Mouse (Mus musculus) right cerebral cortex, adult 2 months (tissue): Measurements from ENCODE around the gene Tmem143.
A peak's percentile ranks its signal among the peaks of the same experiment; 100 is the strongest.
"Not testable (repeated sequence)": the region's sequence is repeated elsewhere in the genome, so short reads cannot be mapped to it uniquely, and the experiment has no call there.

Experiments used
- DNase-seq, 2 experiments: peaks; one replicate each; pipeline ENCODE4 v3.0.0; 2021 to 2022; ENCODE audit warnings: low spot score in 2 of 2

The Tmem143 gene

DNA sequence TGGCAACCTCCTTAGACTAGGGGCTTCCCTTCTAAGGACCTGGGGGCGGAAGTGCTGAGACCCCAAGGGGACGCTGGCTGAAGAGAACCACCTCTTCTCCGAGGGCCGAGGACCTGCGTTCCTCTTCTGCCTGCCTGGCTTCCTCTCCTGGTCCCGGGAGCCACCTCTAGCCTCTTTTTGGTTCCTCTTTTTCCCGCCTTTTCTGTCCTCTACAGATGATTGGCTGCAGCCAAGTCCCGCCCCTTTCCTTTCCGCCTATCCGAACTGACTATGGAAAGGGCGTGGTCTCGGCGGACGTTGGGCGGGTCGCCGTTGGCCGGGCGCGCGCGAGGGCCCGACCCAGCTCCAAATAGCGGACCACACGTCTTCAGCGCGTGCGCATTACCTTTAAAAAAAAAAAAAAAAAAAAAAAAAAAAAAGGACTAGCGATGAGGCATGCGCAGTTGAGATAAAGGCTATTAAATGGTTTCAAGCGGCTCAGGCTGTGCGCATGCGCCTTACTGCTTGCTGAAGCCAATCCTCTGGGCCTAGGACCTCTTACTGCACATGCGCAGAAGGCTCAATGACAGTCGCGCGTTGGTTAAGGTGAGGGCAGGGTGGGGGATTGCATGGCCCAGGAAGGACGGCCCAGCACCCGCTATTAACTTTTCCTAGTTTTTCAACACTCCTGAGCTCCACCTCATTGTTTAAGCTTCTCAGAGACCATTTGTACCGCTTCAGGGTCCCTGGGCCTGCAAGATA is at the start of gene Tmem143, which contains the start of gene Syngr4:
Tmem143 (plus strand) TSS at position 425 of the 741 bp plus-strand sequence.
Syngr4 (minus strand) TSS at position 198 of the 741 bp plus-strand sequence.
- DNase-seq: peak; percentile 96 to 97

DNA sequence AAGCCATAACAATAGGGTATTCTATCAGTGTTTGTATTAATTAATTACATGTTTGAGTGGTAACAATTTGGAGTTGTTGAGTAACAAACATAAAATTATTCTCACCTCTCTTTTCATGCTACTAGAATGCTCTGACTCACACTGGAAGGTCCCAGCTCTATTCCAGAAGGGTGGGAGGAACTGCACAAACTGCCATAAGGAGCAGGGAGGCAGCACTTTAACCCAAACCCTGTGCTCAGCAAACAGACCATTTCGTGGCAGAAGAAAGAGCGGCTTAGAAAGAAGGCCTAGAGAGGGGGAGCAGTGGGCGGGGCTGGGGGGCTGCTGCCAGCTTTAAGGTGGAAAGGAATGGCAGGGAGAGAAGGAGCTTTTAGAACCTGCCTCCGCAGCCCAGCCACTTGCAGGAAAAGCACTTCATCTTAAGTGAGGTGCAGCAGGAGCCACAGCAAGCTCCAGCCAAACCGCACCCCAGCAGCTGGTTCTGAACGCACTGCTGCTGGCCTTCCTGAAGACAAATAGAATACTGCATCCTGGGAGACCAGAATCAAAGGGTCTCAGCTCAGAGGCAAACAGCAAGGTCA is 48.2 kb upstream of the Tmem143 start:
- DNase-seq: no peak

DNA sequence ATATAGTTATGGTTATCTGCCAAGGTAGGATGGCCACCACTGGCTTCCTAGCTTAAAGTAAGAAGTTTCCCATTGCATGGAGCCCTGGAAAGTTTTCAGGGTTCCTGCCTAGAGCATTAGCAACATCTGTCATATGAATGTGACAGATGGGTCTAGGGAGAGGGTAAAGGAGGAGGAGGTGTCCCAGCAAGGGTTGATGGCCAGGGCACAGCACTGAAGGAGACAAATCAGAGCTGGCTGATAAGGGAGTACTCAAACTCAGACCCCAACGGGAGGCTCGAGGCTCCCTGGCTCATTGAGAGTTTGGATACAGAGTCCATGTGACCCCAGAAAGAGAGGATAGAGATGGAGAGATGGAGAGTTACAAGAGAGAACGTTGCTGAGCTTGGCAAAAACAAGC is 46.1 kb upstream of the Tmem143 start:
- DNase-seq: no peak

DNA sequence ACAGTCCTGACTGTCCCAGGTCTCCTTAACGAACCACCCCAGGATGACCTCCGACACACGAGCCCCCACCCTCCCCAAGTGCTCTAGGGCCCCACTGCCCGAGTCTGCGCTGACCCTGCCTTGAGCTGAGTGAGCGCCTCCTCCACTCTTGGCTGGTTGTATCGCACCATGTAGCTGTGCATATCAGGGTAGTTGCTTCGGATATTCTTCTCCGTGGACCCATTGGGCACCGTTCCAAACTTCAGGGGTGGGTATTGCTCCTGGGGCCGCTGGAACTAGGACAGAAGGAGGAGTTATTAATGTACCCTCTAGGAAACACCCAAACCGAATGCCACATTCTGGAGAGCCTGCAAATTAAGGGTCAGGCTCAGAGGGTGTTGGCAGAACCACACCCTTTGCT is 43.7 kb upstream of the Tmem143 start:
- no peak for DNase-seq

DNA sequence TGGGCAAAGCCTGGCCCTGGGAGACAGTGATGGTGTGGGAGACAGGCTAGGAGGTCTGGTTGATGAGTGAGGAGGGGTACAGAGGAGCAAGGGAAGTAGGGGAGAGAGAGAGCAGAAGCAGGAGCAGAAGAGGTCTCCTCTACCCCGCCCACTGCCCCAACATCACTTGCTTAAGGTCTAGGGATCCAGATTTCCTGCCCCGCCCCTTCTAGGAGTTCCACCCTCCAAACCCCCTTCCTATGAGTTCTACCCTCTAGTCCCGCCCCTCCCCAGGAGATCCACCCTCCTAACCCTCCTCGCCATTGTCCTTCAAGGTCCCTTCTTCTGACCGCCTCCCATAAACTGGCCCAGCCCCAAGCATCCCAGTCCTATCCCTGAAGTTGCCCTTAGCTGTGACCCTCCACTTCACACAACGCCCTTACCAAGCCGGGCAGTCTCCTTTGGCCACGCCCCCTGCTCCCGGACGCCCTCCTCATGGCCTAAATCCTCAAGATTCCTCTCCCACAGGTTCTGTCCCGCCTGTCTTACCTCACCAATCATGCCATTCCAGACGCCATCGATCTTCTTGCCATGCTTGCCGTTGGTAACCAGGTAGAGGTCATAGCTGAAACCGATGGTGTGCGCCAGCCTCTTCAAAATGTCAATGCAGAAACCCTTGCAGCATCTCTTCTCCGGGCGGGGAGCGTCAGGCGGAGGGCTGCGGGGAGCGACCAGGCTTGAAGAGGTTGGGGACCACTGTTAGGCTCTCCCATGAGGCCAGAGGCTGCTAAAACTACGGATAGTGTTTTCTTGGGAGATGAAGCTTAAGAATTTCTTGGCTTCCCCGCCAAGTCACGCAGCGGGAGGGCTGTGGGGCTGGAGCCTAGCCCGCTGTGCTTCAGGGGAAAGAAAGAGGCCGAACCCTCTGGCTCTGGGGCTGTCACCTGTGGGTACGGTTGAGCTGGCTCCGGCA is 39.5 kb upstream of the Tmem143 start:
- DNase-seq: no peak

DNA sequence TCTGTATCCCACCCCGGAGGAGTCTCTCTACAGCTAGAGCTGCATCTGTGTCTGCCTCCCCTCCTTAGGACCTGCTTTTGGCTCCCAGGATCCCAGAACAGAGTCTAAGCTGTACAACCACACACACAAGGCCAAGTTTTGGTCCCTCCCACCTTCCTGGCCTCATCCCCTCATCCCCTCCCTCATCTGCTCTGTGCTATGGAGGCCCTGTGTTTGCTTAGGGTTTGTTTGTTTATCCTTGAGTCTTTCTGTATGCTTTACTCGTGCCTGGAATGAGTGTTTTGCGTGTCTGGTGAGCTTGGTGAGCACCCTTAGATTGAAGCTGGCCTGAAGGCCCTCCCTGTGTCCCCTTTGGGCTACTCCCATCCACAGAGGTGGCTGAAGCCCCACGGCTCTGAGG is 37.7 kb upstream of the Tmem143 start:
- no peak for DNase-seq

DNA sequence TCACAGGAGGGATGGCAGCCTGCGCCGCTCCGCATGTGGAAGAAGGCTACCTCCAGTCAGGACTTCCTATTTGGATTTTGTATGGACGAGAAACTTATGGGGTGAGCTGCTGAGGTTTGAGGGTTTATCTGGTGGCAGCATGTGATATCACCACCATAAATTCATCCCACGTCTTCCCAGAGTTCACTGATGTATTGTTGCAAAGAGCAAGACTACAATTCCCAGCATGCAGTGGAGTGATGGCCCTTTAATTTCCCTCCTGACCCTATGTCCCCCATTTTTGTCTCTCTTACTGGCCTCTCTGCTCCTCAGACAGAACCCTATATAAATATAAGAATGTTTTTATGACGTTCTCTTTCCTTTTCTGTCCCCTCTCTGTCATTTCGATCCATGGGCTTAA is 33.9 kb upstream of the Tmem143 start:
- no peak for DNase-seq

DNA sequence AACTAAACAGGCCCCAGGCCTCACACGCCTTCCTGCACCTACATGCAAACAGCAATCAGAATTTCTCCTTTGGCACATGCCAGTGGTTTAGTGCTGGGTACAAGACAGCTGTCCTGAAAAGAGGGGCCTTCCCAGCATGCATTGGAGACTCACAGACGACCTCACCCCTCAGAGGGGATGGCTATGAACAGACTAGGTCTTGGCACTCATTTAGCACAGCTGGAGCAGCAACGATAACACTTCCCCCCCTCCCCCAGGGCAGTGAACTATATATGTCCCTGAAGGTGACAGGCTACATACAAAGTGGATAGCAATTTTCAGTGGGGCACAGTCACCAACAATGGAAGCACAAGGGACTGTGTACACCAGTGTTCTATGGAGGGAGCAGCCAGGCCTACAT is 32.3 kb upstream of the Tmem143 start:
- no peak for DNase-seq

DNA sequence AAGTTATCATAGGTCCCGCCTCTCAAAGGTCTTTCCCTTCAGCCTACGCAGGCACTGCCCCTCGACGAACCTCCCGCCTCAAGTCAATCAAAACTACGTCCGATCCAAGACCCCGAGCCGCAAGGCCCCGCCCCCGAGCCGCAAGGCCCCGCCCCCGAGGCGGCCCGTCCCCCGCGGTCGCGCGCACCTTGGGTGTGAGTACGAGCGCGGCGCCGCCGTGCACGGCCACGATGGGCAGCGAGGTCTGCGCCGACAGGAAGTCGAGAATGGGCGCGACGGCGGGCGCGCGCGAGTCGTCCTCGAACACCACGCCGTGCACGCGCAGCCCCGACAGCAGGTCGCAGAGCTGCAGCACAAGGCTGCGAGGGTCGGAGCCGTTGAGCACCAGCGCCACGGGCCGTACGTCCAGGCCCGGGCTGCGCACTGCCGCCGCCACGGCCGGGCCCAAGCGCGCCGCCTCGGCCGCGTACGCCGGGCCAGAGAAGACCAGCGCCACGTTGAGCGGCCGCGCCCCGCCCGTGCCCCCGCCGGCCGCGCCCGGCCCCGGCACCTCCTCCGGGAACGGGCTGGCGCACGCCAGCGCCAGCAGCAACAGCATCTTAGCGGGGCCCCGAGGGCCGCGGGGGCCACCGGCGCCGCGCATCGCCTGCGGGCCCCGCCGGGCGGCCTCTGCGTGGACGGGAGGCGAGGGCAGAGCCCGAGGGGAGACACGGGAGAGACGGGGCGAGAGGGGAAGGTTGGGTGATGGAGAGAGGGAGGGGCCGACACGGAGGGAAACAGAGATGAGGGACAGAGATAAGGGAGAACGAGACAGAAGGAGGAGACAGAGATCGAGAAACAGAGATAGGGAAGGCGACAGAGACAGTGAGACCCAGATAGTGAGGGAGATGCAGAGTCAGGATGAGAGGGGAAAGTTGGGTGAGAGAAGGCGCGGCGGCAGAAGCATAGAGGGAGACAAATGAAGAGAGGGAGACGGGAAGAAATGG is 30.5 kb upstream of the Tmem143 start:
- DNase-seq: peak; percentile 67 to 80

DNA sequence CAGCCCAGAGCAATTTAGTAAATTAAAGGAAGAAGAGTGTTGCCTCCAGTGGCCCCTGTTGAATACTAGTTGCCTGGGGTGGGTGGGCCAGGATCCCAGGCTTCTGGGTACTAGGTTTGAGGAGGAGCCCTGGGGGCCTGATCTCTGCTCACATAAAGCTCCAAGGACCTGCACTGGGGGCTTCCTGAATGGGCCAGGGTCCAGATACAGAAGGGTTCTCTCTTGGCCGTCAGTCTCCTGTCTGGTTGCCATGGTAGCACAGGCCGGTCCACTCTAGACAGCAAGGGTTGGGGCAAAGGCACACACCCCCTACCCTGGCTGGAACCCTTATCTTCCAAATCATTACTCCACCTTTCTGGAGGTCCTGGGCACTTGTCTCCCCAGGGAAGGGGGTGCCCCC is 28.9 kb upstream of the Tmem143 start:
- DNase-seq: no peak

DNA sequence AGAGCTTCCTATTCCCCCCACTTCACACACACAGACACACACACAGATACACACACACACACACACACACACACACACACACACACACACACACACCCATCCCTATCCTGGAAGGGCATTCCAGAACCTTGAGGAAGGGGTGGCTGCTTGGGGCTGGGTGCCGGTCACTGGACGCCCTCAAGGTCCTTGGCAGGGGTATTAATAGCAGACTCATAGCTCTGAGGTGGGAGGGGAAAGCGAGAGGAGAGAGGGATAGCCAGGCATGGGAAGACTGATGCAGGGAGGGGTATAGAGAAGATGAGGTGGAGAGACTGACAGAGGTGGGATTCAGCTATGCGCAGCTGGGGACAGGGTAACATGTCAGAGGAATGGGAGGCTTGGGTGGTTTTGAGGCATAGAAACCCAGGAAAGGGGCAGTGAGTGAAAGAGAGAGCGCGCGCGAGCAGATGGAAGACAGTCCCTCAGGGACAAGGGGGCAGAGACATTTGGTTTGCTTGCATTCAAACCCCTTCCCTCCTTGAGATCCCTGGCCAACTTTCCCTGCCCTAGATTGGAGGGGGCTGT is 27.6 kb upstream of the Tmem143 start:
- DNase-seq: no peak

DNA sequence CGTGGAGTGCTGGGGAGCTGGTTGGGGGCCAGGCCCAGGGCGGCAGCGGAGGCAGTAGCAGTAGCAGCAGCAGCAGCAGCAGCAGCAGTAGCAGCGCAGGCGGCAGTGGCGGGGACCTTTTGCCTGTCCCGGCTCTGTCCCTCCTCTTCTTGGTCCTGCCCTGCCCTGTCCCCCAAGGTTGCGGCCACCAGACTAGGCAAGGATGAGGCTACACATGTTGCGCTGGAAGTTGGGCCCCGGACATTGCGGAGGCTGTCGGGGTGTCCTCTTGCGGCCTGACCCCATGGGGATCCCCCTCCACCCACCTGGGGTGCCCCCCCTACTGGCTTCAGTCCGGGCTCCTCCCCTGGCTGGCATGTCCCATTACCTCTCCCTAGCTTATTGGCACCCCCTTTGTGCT is 27.0 kb upstream of the Tmem143 start:
- no peak for DNase-seq

DNA sequence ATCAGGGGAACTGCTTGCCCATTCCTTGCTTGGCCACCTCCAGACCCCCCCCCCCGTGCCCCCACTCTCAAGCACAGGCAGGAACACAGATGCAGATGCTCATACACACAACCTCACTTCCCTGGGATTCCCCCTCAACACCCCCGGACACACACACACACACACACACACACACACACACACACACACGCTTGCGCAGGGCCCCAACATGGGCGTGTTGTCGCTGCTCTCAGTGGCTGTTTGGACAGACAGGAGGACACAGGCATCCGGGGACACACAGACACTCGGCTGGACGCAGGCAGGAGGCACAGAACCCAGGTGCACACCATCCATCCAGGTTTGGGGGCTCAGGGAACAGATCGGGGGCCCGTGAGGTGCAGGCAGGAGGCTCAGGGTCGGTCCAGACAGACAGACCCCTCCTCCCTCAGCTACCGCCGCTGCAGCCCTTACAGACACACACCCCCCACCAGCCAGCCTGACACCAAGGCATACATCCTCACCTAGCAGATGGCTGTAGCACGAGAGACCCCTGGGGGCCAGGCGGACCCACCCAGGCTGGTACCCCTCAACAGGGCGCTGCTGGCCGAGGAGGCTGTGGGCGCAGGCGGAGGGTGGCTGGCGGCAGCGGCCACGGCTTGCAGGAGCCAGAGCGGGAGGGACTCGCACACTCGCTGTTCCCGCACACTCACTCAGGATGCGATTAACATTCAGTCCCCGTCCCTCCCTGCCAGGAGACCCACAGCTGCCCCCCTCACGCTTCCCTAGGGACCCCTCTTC is 26.3 kb upstream of the Tmem143 start:
- DNase-seq: peak in 1 of 2 experiments; percentile 26

DNA sequence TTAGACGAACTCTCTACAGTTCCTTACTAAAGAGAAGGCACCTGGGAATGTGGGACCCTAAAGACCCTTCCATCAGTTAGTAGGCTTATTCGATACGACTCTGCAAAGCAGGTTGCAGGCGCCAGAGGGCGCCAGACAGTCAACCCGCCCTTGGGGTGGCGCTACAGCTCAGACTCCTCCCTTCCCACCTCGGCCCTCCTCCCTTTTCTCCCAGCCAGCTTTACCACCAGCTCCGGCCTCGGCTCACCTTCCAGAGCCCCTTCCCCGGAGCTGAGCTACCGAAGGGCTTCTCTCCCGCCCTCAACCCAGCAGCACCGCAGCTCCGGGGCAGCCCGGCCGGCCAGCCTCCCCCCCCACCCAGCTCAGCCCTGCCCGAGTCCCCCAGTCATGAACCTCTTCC is 24.1 kb upstream of the Tmem143 start, which contains the start of gene Kdelr1:
Kdelr1 (plus strand) TSS at position 149 of the 400 bp plus-strand sequence.
- DNase-seq: peak; percentile 92 to 93

DNA sequence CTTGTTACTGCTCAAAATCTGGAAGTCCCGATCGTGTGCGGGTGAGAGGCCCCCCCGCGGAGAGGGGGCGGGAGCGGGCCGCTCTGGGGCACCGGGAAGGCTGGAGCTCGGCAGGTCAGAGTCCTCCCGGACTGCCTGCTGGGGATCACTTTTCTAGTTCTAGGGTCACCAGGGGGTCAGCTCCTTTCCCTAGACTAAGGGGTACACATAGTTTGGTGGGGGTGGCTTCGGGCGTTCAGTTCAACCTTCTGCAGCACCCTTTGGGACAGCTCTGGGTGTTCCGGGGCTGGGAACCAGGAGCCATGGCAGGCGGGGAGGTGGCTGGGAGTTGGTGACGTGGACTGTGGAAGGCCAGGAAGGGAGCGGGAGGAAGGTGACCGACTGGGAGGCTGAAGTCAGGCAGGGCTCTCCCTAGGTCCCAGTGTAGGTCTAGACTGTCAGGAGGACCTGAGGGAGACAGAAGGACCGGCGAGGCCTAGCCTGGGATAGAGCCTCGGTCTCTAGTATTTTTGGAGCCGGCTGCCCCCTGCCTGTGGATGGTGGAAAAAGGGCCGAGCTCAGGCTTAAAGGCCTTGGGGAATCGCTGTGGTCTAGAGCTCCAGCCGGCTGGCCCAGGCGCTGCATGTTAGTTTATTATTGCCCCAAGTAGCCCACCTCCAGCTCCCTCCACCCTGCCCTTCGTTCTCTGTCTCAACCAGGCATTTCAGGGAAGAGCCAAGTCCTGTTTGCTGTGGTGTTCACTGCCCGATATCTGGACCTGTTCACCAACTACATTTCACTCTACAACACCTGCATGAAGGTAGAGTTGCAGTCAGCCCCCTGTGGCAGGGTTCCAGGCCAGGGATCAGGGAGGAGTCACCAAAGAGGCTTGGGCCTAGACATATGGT is 23.4 kb upstream of the Tmem143 start:
- peak; percentile 42 to 51 for DNase-seq

DNA sequence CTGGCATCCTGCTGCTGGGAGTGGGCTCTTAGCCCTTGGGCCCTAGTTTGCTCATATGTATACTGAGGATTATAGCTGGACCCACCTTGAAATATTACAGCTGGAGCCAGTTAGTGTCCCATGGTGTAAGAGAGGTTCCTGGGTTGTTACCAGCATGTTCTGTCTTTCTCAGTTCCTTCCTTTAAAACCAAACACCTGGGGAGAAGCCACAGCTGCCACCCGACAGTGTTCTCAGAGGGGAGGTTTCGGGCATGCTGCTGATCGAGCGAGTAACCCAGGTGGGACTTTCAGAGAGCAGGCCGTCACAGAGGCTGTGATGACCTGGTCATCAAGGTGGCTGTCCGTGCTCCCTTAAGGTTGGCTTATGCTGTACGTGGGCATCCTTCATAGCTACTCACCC is 19.8 kb upstream of the Tmem143 start:
- DNase-seq: no peak

DNA sequence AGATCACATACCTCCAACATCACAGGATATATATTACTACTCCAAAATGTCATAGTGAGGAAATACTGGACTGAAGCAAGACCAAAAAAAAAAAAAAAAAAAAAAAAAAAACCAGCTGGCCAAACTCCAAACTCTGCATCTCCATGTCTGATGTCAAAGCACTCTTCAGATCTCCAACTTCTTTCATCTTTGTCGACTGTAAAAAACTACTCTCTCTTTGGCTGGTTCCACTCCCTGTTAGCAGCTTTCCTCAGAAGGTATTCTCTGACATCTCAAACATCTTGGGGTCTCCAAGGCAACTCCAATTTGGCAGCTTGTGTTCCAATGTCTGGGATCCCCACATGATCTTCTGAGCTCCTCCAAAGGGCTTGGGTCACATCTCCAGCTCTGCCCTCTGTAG is 18.5 kb upstream of the Tmem143 start, which contains the start of gene Grin2d:
Grin2d (minus strand) TSS at position 101 of the 400 bp plus-strand sequence.
- DNase-seq: not testable (repeated sequence)

DNA sequence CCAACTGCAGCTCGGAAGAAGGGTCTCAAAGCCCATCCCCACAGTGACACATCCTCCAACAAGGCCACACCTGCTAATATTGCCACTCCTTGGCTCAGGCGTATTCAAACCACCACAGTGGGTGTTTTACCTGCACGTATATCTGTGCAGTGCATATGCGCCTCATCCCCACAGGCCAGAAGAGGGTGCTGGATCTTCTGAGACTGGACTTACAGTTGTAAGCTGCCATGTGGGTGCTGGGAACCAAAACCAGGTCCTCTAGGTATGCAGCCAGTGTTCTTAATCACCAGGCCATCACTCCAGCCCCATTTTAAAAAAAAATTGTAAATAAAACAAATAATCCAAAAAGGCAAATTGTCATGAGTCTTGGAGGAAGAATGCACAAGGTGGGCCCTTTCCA is 16.2 kb upstream of the Tmem143 start:
- no peak for DNase-seq

DNA sequence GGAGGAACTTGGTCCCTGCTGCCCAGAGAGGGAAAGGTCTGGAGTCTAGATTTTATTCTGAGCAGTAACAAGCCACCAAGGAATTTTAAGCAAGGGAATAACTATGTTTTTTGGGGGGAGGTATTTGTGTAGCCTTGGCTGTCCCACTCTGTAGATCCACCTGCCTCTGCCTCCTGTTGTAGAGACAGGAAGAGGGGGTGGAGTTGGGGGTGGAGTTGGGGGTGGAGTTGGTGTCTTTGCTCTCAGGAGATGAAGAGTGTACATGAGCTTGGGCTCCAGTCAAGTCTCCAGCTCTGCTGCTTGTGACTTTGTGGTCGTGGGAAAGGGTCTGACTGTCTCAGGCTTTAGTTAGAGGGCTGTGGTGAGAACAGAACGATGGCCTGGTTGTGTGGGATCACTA is 15.7 kb upstream of the Tmem143 start:
- DNase-seq: no peak
